Mouse (Mus musculus) ES-E14 (cell line): Measurements from ENCODE around the gene Twnk. TPM values are rescaled to one million over a fixed set of nuclear protein-coding genes. Genes with fewer than 3 reads are reported as not detected.

Experiments
- DNase-seq: peaks from one replicate; pipeline ENCODE4 v3.0.0-alpha.2; 2013; ENCODE audit warnings: low read depth, low spot score
- H3K27ac ChIP-seq: 2 replicates; pipeline ENCODE4 v1.5.1; 2012; ENCODE audit warnings: low read depth, mild to moderate bottlenecking, low read length, moderate library complexity, mixed read lengths; ENCODE audit not compliant: poor library complexity, insufficient read depth, severe bottlenecking
- H3K36me3 ChIP-seq: 2 replicates; pipeline ENCODE4 v1.6.1; 2012; ENCODE audit warnings: mild to moderate bottlenecking, low read length, moderate library complexity, mixed read lengths; ENCODE audit not compliant: control insufficient read depth, poor library complexity, insufficient read depth, severe bottlenecking
- H3K4me1 ChIP-seq, 2 experiments: fragments of 150-350 bp in 1 of 2; sonication (generic) in 1 of 2; 2 replicates each; pipeline ENCODE4 v1.6.1; 2012; ENCODE audit warnings: low read length in 2 of 2, mild to moderate bottlenecking in 1 of 2, mixed read lengths in 1 of 2; ENCODE audit not compliant: control insufficient read depth in 2 of 2, insufficient read depth in 2 of 2, poor library complexity in 1 of 2
- H3K4me3 ChIP-seq, 2 experiments: fragments of 150-350 bp in 1 of 2; sonication (generic) in 1 of 2; 2 replicates each; pipeline ENCODE4 v1.5.1; 2012; ENCODE audit warnings: low read length in 2 of 2, low read depth in 1 of 2, mild to moderate bottlenecking in 1 of 2, mixed read lengths in 1 of 2; ENCODE audit not compliant: insufficient read depth in 1 of 2, poor library complexity in 1 of 2, severe bottlenecking in 1 of 2
- H3K9ac ChIP-seq: 2 replicates; pipeline ENCODE4 v1.6.1; 2012; ENCODE audit warnings: low read depth, mild to moderate bottlenecking, low read length, mixed read lengths; ENCODE audit not compliant: poor library complexity, insufficient read depth, severe bottlenecking
- H3K9me3 ChIP-seq: fragments of 150-350 bp; sonication (generic); 2 replicates; pipeline ENCODE4 v1.6.1; 2012; ENCODE audit warnings: low read depth, mild to moderate bottlenecking, low read length; ENCODE audit not compliant: control insufficient read depth, insufficient read depth
- CHD2 ChIP-seq: IDR thresholded peaks from 2 replicates; pipeline ENCODE4 v1.6.1; 2014; ENCODE audit warnings: mild to moderate bottlenecking, low read depth, low read length, inconsistent platforms
- HCFC1 ChIP-seq: IDR thresholded peaks from 2 replicates; pipeline ENCODE4 v1.6.1; 2012; ENCODE audit warnings: low read length, inconsistent platforms, borderline replicate concordance; ENCODE audit not compliant: insufficient read depth
- MAFK ChIP-seq: IDR thresholded peaks from 2 replicates; pipeline ENCODE4 v1.6.1; 2014; ENCODE audit warnings: mild to moderate bottlenecking, low read depth, low read length, inconsistent platforms; ENCODE audit not compliant: insufficient read depth
- ZC3H11A ChIP-seq: IDR thresholded peaks from 2 replicates; pipeline ENCODE4 v1.6.1; 2012; ENCODE audit warnings: low read depth, mild to moderate bottlenecking, inconsistent platforms, low read length, borderline replicate concordance
- ZNF384 ChIP-seq: IDR thresholded peaks from 2 replicates; pipeline ENCODE4 v1.6.1; 2012; ENCODE audit warnings: low read depth, low read length, inconsistent platforms
- in situ Hi-C, 2 experiments: fragments of 600-800 bp; cut with MboI; formaldehyde crosslinking; loops; one replicate each; pipeline ENCODE4 v1.15.1; 2025; ENCODE audit warnings: low sequenced_read_pairs in 2 of 2, inconsistent platforms in 1 of 2; ENCODE audit not compliant: unreplicated experiment in 2 of 2
- total RNA-seq: library from RNA; depleted of rRNA; stranded (reverse); fragments of 300-350 nt; gene quantifications from 2 replicates; pipeline ENCODE4 v1.2.3, GENCODE M21; 2012; rRNA removed

Twnk gene
- total RNA-seq = 27.2 and 28.5 TPM in 2 replicates

DNA sequence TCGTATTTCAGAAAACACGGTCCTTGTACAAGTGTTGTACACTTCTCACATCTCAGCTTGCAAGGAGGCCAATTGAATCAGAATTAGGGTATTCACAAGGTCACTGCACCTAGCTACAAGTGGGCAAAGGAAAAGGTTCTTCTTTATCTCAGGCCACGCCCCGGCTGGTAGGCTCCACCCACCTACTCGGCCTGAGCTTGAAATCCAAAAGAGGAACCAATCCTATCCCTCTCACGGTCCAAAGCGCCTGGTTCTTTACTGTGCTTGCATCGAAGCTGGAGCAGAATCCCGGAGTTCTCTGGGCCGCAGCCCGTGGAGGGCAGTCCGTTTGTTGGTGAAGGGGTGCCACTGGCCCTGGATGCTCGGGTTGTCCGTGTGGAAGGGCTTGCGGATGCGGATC lies at the start of gene Twnk:
TSS of gene Twnk (plus strand) at position 220 of the 400 bp plus-strand sequence.
- Histone ChIP-seq H3K4me1 (peaks cover 5 to 14% of the 10 kb centered on the region in 2 experiments; a peak in 2 of 4 replicates), H3K27ac (peak within 1 kb of the TSS; percentile 80), H3K36me3 (peaks cover 37% of the 10 kb centered on the region), H3K9ac (peak within 1 kb of the TSS; percentile 97), H3K4me3 (peak within 1 kb of the TSS; percentile 94 to 96), H3K9me3 (no peaks in the 10 kb centered on the region)
- no peak for TF ChIP-seq CHD2
- no peak for TF ChIP-seq HCFC1
- TF ChIP-seq ZNF384 = no peak
- no peak for TF ChIP-seq MAFK
- in situ Hi-C loops = no loop called here
- DNase-seq = peak; percentile 77

GRCm38 (mm10) chr19:44959633-44960032 lies 45.8 kb upstream of the Twnk start:
- DNase-seq = no peak
- no peak overlapping the region for H3K4me3 ChIP-seq
- in situ Hi-C loops = no loop called here
- H3K9ac ChIP-seq = no peak overlapping the region
- H3K36me3 ChIP-seq = peaks cover 23% of the 10 kb centered on the region
- H3K9me3 ChIP-seq = no peaks in the 10 kb centered on the region
- H3K4me1 ChIP-seq = no peaks in the 10 kb centered on the region; a peak in 2 of 4 replicates
- no peak overlapping the region for H3K27ac ChIP-seq
- TF ChIP-seq MAFK = no peak
- no peak for TF ChIP-seq ZC3H11A
- TF ChIP-seq ZNF384 = no peak
- TF ChIP-seq CHD2 = no peak
- no peak for TF ChIP-seq HCFC1

DNA sequence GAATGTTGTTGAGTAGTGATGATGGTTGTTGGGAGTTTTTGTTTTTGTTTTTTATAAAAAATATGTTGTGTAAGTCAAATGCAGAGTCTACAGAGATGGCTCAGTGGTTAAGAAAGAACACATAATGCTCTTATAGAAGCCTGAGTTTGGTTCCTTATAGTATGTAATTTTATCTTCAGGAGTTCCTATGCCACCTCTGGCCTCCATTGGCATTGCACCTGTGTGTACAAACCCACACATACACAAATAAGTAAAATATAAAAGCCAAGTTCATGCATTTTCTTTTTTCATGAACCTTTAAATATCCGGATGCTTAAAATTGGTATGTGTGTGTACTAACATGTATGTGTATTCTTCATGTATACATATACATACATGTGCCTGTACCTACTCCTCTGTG lies 39.5 kb upstream of the Twnk start:
- TF ChIP-seq HCFC1 (no peak), MAFK (no peak), CHD2 (no peak), ZNF384 (no peak), ZC3H11A (no peak)
- Histone ChIP-seq H3K36me3 (peaks cover 19% of the 10 kb centered on the region), H3K4me1 (no peaks in the 10 kb centered on the region)

GRCm38 (mm10) chr19:44968329-44968728 lies 37.1 kb upstream of the Twnk start:
- Histone ChIP-seq H3K4me1 (no peaks in the 10 kb centered on the region), H3K27ac (no peak overlapping the region), H3K9ac (no peak overlapping the region), H3K9me3 (no peaks in the 10 kb centered on the region), H3K4me3 (no peak overlapping the region), H3K36me3 (peaks cover 14% of the 10 kb centered on the region)
- no peak for TF ChIP-seq MAFK
- TF ChIP-seq HCFC1 = no peak
- no peak for TF ChIP-seq ZNF384
- no peak for DNase-seq
- in situ Hi-C loops = no loop called here

More for the DNA sequence above, 39.5 kb upstream of the Twnk start:
- DNase-seq = no peak
- Histone ChIP-seq H3K9ac (no peak overlapping the region), H3K9me3 (no peaks in the 10 kb centered on the region), H3K4me3 (no peak overlapping the region), H3K27ac (no peak overlapping the region)
- in situ Hi-C loops = no loop called here

DNA sequence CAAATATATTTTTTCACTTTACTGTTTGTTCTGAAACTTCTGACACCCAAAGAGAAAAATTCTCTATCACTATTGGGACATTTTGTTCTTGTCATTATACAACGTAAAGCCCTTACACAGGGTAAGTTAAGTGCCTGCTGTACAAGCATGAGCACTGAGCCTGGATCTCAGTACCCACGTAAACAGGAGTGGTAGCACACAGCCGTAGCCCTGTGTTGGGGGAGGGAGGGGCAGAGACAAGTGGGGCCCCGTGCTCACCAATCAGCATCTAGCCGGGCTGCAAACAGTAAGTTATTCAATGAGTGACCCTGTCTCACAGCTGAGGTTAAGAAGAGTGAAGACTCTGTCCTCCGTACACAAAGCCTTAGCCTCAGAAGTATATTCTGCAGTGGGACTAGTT lies 28.8 kb upstream of the Twnk start:
- peaks cover 30% of the 10 kb centered on the region for H3K36me3 ChIP-seq
- DNase-seq = no peak

More for the DNA sequence above, 28.8 kb upstream of the Twnk start:
- TF ChIP-seq MAFK (no peak), HCFC1 (no peak), CHD2 (no peak), ZC3H11A (no peak), ZNF384 (no peak)
- H3K4me1 ChIP-seq = no peaks in the 10 kb centered on the region
- in situ Hi-C loops = no loop called here
- H3K4me3 ChIP-seq = no peak overlapping the region
- H3K9me3 ChIP-seq = no peaks in the 10 kb centered on the region
- no peak overlapping the region for H3K27ac ChIP-seq
- H3K9ac ChIP-seq = no peak overlapping the region
